Mouse (Mus musculus) retina, embryonic 14.5 days (tissue): ENCODE data around the gene Armc2.

ENCODE experiments used
- DNase-seq: peaks from one replicate; pipeline ENCODE4 v3.0.0-alpha.2; 2015; ENCODE audit warnings: low spot score

Armc2 gene

DNA sequence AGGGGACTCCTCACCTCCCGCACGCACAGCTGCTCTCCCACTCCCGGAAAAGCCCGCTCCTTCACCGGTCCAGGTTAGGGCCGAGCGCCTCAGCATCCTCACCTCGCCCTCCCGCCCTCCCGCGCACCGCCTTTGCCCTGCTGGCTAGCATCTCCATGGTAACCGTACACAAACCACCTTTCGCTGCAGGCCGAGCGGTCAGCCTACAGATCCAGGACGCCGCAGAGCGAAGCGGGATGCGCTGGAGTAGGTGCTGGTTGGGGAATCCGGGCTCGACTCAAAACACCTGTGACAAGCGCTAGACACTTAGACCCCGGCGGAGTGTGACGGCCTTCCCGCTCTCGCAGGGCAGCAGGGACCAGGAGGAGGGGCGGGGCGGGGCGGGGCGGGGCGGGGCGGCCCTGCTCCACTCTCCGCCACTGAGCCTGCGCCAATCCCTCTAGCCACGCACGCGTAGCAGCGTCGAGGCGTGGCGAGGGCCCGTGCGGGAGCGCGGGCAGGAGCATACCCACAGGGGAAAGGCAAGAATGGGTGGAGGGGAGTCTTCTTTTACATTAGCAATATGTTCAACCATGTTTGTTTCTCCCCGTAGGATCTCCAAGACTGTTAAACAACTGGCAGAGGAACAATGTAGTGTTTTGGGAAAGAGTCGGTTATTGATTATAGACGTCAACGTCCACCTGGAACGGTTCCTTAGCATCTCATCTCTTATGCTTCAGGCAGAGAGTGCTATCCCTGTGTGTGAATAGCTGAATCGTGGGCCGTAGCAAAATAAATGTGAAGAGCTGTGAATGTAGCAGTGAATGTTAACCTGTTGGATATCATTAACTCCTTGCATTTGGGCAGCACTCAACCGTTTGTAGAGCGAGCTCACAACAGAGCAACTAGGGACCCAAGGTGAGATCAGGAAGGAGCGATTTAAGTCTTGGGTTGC is at the start of gene Armc2:
Gene Armc2 (minus strand): TSS at position 427 of the 934 bp plus-strand sequence.
- peak; percentile 75 for DNase-seq

DNA sequence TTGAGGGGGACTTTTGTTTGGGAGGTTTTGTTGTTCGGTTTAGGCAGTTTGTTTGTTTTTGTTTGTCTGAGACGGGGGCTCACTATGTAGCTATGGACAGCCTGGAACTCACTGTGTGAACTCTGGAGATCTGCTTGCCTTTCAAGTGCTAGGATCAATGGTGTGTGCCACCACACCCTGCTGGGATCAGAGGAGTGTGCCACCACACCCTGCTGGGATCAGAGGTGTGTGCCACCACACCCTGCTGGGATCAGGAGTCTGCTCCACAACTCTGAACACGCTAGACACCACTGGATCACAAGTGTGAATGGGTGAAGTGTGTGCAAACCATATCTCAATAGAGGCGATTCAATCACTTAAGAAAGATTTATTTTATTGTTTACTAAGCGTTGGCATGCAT is 46.2 kb upstream of the Armc2 start:
- DNase-seq = no peak

DNA sequence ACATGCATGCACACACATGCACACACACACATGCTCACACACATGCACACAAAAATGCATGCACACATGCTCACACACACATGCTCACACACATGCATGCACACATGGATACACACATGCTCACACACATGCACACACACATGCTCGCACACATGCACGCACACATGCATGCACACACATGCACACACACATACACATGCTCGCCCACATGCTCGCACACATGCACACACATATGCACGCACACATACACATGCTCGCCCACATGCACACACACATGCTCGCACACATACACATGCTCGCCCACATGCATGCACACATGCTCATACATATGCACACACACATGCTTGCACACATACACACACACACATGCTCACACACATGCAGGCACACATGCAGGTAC is 41.3 kb upstream of the Armc2 start:
- no peak for DNase-seq

DNA sequence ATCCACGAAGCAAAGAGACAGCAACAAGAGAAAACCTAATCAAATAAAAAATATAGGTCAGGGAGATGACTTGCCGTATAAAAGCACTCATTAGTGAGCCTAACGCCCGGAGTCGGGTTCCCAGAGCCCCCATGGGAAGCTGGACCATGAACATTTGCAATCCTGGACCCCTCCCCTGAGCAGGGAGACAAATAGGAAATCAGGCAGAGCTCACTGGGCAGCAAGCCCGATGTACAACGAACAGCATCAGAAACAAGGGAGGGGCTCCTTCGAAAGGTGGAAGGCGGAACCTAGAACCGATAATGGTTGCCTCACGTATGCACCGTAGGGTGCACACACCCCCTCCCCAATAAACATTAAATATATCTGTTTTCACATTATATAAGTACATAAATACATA is 39.5 kb upstream of the Armc2 start:
- DNase-seq = no peak

DNA sequence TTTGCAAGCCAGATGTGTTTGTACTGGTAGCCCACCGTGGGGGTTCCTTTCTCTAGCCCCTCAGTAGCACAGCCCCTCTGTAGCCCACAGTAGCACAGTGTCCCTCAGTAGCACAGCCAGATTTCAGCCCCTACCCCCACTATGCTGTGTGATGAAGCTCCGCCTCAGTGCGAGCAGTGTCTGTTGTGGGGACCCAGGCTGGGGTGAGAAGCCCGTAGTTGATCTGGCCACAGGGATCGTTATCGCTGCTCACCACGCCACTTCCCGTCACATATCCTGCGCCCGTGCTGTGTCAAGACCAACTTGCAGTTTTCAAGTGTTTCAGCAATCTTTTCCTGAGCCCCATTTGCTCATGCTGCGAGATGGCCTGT is 39.0 kb upstream of the Armc2 start:
- DNase-seq = no peak

DNA sequence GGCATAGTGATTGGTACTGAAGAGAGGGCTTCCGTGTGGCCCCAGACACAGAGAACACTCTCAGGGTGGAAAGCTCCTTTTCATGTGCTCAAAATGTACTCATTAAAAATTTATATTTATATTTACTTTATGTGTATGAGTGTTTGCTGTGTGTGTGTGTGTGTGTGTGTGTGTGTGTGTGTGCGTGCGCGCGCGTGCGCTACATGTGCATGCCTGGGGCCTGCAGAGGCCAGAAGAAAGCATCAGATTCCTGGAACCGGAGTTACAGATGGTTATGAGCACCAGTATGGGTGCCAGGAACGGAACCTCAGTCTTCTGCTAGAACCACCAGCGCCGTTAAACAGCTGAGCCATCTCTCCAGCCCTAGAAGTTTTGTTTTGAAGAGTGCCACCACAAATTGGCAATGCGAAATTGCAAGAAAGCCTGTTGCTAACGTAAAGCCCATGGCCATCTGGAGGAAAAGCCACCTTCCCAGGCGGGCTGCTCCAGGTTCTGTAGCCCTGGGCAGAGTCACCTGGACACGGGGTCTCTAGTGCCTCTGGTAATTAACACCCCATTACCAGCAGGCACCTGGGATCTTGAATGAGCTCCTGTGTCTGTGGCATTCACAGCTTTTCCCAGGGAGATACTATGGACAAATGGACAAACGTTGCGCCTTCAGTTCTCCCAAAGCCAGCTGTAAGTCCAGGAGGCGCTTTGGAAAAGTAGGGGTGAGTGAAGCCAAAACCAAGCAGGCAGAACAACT is 38.4 kb upstream of the Armc2 start:
- DNase-seq = no peak

DNA sequence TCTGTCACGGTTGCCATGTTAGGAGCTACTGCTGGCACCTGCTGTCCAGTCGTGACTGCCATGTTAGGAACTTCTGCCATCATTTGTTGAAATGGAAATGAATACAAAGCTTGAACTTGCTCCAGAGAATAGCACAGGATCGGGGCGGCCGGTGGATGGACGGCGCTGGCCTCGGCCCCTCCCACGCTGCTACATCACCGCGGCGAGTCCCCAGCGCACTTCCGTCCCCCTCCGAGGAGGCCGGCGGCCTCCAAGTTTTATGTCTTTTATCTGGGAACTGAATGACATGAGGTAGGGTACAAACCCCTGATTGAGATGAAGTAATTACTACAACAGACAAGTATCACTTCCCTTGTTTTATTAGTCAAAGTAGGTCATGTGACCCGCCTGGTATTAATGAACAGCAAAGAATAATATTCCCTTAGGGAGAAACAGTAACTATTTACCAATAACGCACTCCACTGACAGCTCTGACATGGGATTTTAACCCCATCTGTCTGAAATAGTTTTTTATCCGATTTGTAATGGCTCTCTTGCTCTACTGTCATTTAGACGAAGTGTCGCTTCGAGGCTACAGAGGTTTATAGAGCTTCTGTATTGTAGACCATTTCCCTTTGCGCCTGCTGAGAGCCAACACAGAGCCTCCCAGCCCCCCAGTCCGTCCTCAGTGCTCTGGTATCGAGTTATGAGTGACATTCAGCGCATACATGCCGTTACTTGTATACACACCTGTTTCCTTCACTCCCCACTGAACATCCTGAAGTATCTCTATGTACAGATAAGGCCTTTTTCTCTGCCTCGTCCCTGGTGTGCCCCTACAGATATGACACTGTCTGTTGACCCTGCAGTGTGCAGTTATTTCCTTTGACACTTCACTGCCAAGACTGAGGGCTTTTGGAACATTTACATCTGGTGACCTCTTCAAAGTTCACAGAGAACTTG is 37.3 kb upstream of the Armc2 start:
- no peak for DNase-seq

DNA sequence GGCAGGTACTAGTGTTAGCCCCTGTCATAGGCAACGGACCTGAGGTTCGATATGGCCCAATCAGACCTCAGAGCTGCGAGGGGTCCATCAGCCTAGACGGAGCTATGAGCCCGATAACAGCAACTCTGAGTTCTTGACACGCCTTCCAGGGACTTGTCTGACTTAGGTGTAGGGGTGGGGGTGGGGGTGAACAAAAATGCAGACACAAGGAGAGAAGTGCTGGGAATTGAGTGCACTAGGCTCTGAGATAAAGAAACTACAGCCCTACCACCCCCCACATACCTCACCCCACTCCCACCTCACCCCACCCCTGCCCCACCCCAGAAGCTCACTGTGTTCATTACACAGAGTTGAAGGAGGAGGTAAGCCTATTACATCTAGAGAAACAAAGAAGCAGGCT is 32.8 kb upstream of the Armc2 start:
- DNase-seq = no peak

DNA sequence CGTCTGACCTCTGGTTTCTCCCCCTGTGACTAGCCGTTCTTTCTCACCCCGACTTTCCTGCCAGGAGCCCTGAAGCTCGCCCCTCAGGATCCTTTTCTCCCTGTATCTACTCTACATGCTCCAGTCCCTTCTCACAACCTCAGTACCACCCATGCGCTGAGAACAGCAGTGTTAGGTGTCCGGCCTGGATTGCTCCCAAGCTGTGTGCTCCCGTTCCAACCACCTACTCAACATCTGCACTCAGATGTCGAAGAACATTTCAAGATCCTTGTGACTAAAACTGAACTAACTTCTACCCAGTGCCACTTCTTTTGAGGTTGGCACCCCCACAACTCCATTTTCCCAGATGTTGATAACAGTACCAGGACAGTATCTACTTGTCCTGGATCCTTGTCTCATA is 30.4 kb upstream of the Armc2 start:
- DNase-seq = no peak

DNA sequence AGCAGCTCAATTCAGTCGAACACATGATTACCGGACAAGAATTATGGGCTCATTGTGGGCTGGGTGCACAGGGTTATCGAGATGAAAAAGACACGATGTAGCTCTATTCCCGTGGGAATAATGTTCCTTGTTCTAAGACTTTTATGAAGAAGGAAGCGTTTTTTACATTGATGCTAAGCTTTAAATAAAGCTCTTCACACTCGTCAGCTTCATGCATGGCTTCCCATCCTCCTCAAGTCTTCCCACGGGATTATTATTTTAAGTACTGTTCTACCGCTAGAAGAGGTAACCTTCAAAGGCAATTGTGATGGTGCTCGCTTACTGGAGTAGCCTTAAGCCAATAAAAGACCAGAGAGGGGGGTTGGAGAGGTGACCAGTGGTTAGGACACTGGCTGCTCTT is 26.3 kb upstream of the Armc2 start:
- no peak for DNase-seq

DNA sequence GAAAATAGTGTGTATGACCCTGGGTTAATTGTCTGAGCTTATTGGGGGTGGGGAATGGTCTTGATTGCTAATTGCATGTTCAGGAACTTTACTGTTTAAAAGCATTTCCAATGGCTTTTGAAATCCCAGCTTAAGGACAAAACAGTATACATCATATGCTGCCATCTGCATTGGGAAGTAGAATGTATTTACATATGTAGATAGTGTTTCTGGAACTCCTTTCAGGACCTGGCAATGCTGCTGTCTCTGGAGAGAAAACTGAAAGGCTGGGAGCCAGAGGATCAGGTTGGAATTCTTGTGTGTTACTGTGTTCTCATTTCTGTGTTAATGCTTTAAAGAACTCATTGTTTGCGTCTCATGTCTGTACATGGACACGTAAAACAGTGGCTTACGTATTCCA is 25.1 kb upstream of the Armc2 start:
- no peak for DNase-seq

DNA sequence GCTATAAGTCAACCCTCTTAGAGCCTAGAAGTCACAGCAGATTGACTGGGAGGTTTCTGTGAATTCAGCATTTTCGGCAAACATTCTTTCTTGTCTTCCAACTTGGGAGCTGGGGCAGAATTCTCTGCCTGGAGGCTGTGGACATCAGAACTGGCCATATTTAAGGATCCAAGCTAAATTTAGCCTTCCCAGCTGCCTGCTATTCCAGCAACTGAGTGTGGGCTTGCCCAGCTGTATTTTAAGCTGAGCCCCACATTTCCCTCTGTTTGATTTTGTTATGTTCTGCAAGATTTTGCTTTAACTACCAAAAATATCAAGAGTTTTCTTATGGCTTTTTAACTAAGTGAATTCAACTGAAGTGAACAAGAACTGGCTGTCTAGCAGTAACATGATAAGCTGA is 24.6 kb upstream of the Armc2 start:
- no peak for DNase-seq

DNA sequence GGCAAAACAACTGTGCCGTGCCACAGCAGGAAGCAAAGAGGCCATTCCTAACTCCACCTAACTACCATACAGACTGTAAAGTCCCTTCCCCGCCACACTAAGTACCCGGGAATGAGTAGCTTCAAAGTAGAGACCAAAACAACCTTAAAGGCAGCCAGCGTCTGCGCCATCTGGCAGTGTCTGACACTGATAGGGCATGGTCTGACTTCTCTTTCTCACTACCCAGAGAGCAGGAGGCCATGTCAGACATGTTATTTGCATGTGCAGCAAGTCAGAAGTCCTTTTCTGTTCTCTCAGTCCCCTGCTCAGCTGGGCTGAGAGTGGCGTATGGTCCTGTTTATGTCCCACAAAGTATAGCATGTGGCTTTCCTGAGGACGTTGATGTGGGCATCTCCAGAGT is 23.8 kb upstream of the Armc2 start:
- DNase-seq = no peak

DNA sequence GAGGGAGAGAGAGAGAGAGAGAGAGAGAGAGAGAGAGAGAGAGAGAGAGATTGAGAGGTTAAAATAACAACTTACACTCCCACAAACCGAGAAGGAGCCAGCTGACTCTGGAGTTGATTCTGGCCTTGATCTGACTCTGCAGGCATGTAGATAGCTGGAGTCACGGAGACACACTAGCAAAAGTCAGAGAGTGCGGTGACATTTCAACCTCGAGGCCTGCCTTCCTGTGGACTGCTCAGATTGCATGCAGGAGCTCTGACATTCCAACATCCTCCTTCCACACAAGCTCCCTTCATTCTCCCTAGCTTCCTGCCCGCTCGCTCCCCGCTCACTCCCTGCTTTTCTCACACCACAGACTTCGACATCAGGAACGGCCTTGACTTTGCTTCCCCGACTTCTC is 20.3 kb upstream of the Armc2 start:
- no peak for DNase-seq

DNA sequence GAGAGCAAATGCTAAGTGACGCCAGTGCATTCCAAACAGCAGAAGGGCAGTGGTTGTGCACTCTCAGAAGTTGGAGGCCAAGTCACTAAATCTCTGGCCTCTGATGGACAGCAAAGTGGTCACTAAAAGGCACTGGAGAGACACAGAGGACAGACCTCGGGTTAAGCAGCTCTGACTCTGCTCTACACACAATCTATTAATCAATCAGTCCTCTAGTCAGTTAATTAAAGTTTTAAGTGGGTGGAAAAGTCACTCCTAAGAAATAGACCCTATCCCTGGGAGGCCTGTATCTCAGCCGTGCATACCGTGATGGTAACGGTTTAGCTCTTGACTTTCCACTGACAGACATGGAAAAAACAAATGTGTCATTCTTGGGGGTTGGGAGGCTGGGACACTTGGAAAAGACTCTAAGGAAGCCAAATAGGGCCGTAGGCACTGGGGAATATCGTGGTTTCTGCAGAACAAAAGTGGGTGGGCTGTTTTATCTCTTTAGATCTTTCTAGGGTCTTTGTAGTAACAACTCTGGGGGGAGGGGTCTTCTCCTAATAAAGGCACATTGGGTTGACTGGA is 19.1 kb upstream of the Armc2 start:
- no peak for DNase-seq

DNA sequence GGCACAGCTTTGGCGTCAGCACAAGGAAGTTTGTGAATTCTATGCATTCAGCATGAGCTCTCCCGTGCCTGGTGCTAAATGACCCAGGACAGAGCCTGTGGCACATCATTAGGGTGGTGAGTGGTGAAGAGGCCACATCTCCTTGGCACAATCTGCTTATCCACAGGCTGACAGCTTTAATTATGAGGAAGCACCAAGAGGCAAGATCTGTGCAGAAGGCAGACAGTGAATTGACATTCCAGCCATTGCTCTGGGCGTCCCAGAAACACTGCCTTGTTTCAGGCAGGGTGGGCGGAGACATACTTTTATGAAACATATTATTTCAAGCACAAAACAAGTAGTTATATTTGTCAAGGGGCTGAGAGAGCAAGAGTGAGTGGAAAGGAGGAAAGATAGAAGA is 18.6 kb upstream of the Armc2 start:
- DNase-seq = peak; percentile 42

DNA sequence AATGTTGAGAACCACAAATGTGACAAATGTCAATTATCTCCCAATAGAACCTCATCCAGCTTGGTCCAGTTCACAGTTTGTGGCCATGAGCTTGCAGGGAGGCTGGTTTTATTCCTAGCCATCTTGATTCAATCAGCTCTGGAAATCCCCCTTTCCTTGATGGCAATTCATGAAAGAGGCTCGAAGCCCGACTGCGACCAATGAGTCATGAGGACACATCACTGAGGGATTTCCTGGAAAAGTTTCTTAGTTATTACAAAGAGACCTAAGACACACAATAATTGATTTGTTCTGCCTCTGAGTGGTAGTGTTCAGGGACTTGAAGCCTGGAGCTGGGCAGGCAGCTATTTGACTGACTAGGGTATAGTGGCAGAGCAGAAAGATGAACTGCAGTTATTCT is 15.3 kb upstream of the Armc2 start:
- DNase-seq = no peak

DNA sequence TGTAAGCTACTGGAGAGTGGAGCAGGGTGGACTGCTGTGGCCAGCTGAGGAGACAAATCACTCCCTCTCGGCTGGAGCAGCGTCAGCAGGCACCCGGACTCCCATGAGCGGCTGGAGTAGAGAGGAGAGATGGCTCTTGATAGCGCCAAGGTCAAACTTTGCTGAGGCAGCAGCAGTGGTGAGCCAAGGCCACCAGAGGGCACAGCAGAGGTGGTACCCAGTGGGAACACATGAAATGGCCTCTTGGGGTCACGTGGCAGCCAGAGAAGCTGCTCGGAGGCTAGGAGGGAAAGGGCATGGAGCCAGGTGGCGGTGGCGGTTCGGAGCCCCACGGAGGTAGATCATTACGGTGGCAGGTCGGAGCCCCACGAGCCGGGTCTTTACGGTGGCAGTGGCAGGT is 12.8 kb upstream of the Armc2 start:
- DNase-seq = peak; percentile 85

DNA sequence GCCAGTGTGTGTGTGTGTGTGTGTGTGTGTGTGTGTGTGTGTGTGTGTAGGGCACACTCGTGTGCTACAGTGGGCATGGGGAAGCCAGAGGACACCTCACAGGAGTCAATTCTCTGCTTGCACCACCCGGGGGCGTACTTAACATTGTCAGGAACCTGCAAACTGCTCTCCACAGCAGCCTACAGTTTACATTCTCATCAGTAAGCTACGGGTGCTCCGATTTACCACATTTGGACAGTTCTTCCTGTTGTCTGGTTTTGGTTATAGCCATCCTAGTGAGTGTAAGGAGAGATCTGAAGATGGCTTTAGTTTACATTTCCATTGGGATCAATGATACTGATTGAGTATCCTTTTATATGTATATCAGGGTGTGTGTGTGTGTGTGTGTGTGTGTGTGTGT is 11.3 kb upstream of the Armc2 start:
- DNase-seq = no peak

DNA sequence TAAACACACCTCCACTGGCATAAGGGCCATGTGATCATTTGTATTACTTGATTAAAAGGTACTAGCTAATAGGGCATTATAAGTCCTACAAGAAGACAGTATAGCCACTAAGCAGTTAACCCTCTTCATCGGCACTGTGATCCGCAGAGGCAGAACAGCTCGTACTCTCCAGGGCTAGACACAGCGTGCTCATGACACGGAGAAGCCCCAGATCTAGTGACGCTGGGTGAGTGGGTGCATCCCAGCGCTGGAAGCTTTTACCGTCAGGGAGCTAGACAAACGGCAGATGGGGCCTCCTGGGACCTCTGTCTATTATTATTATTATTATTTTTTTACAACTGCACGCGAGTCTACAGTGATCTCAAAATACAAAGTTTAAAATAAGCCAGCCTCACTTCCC is 9.1 kb upstream of the Armc2 start:
- no peak for DNase-seq

DNA sequence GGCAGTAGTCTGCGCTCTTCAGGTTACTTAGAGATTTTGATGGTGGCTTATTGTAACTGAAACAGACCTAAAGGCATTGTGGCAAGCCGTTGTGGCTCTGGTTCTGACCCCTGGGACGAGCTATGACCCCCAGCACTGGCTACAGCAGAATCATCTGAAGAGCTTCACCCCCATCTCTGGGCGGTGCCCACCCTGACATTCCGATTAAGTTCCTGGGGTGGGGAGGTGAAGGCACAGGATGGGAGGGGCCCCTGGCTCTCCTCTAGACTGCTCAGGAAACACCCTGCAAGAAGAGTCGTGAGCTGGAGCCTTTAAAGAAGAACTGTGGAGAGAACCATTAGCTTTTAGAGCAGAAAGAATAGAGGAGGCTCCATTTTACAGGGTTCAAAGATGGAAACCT is 6.2 kb upstream of the Armc2 start:
- DNase-seq = no peak

DNA sequence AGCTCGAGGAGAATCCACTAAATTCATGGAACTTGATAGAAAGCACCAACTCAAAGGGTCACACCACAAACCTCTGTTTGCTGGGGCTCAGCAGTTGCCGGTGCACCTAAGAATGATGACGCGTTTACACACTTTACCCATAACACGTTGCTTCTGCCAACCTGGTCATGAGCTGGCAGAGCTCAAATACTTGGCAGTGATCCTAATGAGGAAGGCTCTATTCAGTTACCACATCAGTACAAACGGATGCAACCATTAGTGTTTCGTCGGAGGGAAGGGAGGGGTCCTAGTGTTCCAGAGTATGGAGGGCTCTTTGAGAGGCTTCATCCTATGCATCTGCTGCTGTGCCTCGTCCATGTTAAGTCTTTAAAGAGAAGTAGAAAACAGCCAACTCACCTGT is 3.3 kb upstream of the Armc2 start:
- DNase-seq = no peak
